Mouse (Mus musculus) midbrain, embryonic 11.5 days (tissue): Measurements from ENCODE around the gene Dppa2. TPM values are rescaled to one million over a fixed set of nuclear protein-coding genes. Genes with fewer than 3 reads are reported as not detected.

ENCODE experiments used
- ATAC-seq: fragments of 200-750 bp; cut with Nextera tagmentation; 2 replicates; pipeline ENCODE4 v1.8.0; 2017; ENCODE audit warnings: moderate TSS enrichment, moderate library complexity; ENCODE audit not compliant: low FRiP score
- DNase-seq: peaks from one replicate; pipeline ENCODE4 v3.0.0; 2015; ENCODE audit warnings: low spot score; ENCODE audit errors: missing footprints
- H3K27ac ChIP-seq: fragments of 300-500 bp; sonication (generic); 2 replicates; pipeline ENCODE4 v1.5.1; 2014; ENCODE audit warnings: low read depth, low read length
- H3K27me3 ChIP-seq: fragments of 300-500 bp; sonication (generic); 2 replicates; pipeline ENCODE4 v1.6.1; 2014; ENCODE audit warnings: mild to moderate bottlenecking, low read length, moderate library complexity, mixed read lengths; ENCODE audit not compliant: control insufficient read depth, insufficient read depth
- H3K36me3 ChIP-seq: fragments of 300-500 bp; sonication (generic); 2 replicates; pipeline ENCODE4 v1.6.1; 2014; ENCODE audit warnings: mild to moderate bottlenecking, low read length, moderate library complexity, mixed read lengths; ENCODE audit not compliant: control insufficient read depth, insufficient read depth
- H3K4me1 ChIP-seq: fragments of 300-500 bp; sonication (generic); 2 replicates; pipeline ENCODE4 v1.6.1; 2014; ENCODE audit warnings: low read length; ENCODE audit not compliant: control insufficient read depth, insufficient read depth
- H3K4me2 ChIP-seq: fragments of 300-500 bp; sonication (generic); 2 replicates; pipeline ENCODE4 v1.6.1; 2014; ENCODE audit warnings: mild to moderate bottlenecking, moderate library complexity
- H3K4me3 ChIP-seq: fragments of 300-500 bp; sonication (generic); 2 replicates; pipeline ENCODE4 v1.5.1; 2014; ENCODE audit warnings: low read depth, low read length
- H3K9ac ChIP-seq: fragments of 300-500 bp; sonication (generic); 2 replicates; pipeline ENCODE4 v1.6.1; 2014; ENCODE audit warnings: low read length
- H3K9me3 ChIP-seq: fragments of 300-500 bp; sonication (generic); 2 replicates; pipeline ENCODE4 v1.6.1; 2016; ENCODE audit warnings: low read length; ENCODE audit not compliant: control insufficient read depth
- WGBS: fragments of 180-500 bp; shearing (Covaris S2); extraction: QIAGEN DNeasy Blood & Tissue Kit; methylation state at CpG from one replicate; pipeline ENCODE4 v1.1.7; 2014; 5-methylcytosine and 5-hydroxymethylcytosine counted together
- polyA plus RNA-seq: library from polyadenylated mRNA; unstranded; fragments of >200 nt; fragmentation: Nextera tagmentation; extraction: Ambion mirVana; gene quantifications from 2 replicates; pipeline ENCODE4 v1.2.1, GENCODE M21; 2014

Dppa2 gene
- polyA plus RNA-seq, 1 experiment from 2014 or later = not detected

DNA sequence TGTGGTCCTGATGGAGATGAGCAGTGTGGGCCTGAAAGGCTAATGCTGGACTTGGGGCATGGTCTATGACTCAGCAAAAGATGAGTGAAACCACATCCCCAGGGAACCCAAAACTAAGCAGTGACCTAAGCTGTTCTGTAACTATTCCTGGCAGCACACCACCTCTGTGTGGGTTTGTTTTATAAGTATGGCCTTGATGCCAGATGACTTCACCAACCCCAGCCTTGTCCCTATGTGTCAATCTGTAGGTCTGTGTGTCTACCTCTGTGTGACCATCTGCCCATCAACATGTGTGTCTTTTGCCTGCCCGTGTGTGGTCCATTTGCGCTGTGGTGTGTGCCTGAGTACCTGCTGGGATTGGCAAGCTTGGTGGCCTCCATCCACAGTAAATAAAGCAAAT lies 64.4 kb downstream of the Dppa2 start:
- no peak overlapping the region for H3K4me2 ChIP-seq
- DNase-seq (no peak), ATAC-seq (no peak)
- H3K9ac ChIP-seq = no peak overlapping the region
- H3K36me3 ChIP-seq = no peaks in the 10 kb centered on the region
- 90% methylated on average over 2 of the region's 2 CpGs for WGBS
- H3K9me3 ChIP-seq = no peaks in the 10 kb centered on the region
- H3K4me3 ChIP-seq = no peak overlapping the region
- H3K27me3 ChIP-seq = no peaks in the 10 kb centered on the region
- H3K27ac ChIP-seq = no peak overlapping the region
- no peaks in the 10 kb centered on the region for H3K4me1 ChIP-seq

Other genes starting within 250 kb of the Dppa2 start
- not detected in 2 replicates for gene Dppa4, start 20.2 kb upstream of the Dppa2 start, polyA plus RNA-seq
- not detected in 2 replicates for gene Gm5485, start 108.5 kb downstream of the Dppa2 start, polyA plus RNA-seq
- not detected in 2 replicates for gene Morc1, start 127.3 kb downstream of the Dppa2 start, polyA plus RNA-seq